Mouse (Mus musculus) stomach, embryonic 14.5 days (tissue): ENCODE results near the gene Grcc10. TPM values are rescaled to one million over a fixed set of nuclear protein-coding genes. Genes with fewer than 3 reads are reported as not detected.

ENCODE experiments used
- ATAC-seq: fragments of 200-750 bp; cut with Nextera tagmentation; 2 replicates; pipeline ENCODE4 v1.8.0; 2017; ENCODE audit warnings: low read depth, moderate TSS enrichment; ENCODE audit not compliant: insufficient number of reproducible peaks, insufficient read depth, low FRiP score
- H3K27ac ChIP-seq: fragments of 300-500 bp; sonication (generic); 2 replicates; pipeline ENCODE4 v1.5.1; 2014; ENCODE audit warnings: mild to moderate bottlenecking, low read length, moderate library complexity, mixed read lengths
- H3K27me3 ChIP-seq: fragments of 300-500 bp; sonication (generic); 2 replicates; pipeline ENCODE4 v1.6.1; 2014; ENCODE audit warnings: low read length, control low read depth, mixed read lengths; ENCODE audit not compliant: control insufficient read depth, insufficient read depth
- H3K36me3 ChIP-seq: fragments of 300-500 bp; sonication (generic); 2 replicates; pipeline ENCODE4 v1.6.1; 2014; ENCODE audit warnings: mild to moderate bottlenecking, control low read depth, low read length, moderate library complexity, mixed read lengths; ENCODE audit not compliant: control insufficient read depth, insufficient read depth
- H3K4me1 ChIP-seq: fragments of 300-500 bp; sonication (generic); 2 replicates; pipeline ENCODE4 v1.6.1; 2014; ENCODE audit warnings: low read length, control low read depth, mixed read lengths; ENCODE audit not compliant: control insufficient read depth, insufficient read depth
- H3K4me2 ChIP-seq: fragments of 300-500 bp; sonication (generic); replicated peaks from 2 replicates; pipeline ENCODE4 v1.6.1; 2014; ENCODE audit warnings: low read depth, low read length, control low read depth
- H3K4me3 ChIP-seq: fragments of 300-500 bp; sonication (generic); 2 replicates; pipeline ENCODE4 v1.5.1; 2014; ENCODE audit warnings: low read depth, low read length, control low read depth
- H3K9ac ChIP-seq: fragments of 300-500 bp; sonication (generic); replicated peaks from 2 replicates; pipeline ENCODE4 v1.6.1; 2014; ENCODE audit warnings: low read depth, mild to moderate bottlenecking, control low read depth, low read length, moderate library complexity, mixed read lengths
- H3K9me3 ChIP-seq: fragments of 300-500 bp; sonication (generic); 2 replicates; pipeline ENCODE4 v1.6.1; 2016; ENCODE audit warnings: low read depth, low read length, control low read depth; ENCODE audit not compliant: control insufficient read depth
- WGBS: fragments of 180-500 bp; shearing (Covaris S2); extraction: QIAGEN DNeasy Blood & Tissue Kit; methylation state at CpG from one replicate; pipeline ENCODE4 v1.1.7; 2014; 5-methylcytosine and 5-hydroxymethylcytosine counted together
- polyA plus RNA-seq: library from polyadenylated mRNA; unstranded; fragments of >200 nt; fragmentation: Nextera tagmentation; extraction: Ambion mirVana; gene quantifications from 2 replicates; pipeline ENCODE4 v1.2.1, GENCODE M21; 2014

Grcc10 gene
- polyA plus RNA-seq, 1 experiment from 2014 or later: 505 TPM

DNA sequence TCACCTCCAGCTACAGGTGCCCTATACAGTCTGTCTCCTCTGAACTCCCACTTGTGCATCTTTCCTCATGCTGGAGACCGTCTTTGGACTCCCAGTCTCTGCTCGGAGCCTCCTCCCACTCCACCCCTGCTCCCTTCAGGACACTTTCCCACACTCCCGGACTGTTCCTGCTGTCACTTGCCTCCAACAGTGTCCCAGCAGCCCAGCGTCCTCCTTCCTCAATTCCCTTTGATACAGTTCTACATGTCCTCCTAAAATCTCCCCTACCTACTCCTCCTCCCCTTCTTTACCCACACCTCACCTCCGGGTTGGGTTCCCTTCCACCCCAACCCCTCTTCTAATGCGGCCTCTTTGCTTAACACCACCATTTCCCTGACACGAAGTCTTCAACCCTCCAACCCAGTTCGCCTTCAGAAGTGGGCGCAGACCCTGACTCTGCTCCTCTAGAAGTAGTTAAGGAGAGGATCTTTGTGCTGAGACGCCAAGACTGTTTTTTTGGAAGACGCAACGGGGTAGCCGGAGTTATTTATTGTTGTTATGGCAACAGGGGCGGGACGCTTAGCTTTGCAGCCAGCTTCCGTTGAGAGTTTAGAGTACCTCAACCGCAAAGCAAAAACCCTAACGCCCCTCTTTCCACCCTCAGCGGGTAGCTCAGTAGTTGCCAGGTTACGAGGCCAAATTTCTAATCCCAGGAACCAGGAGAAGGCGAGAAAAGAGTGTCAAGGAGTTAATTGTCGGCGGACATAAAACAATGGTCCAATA is 38.2 kb upstream of the Grcc10 start, which contains the start of gene Lrrc23:
TSS of gene Lrrc23 (minus strand) at position 506 of the 762 bp plus-strand sequence.
- Histone ChIP-seq H3K4me3 (peak within 1 kb of the TSS; percentile 21), H3K27ac (no peak within 1 kb of the TSS), H3K9ac (no peak within 1 kb of the TSS), H3K4me2 (peak within 1 kb of the TSS; percentile 50), H3K27me3 (no peaks in the 10 kb centered on the region), H3K36me3 (no peaks in the 10 kb centered on the region), H3K4me1 (0 out of 2 replicates have a peak, but pooled peaks cover 3% of the 10 kb centered on the region), H3K9me3 (no peaks in the 10 kb centered on the region)
- no peak; the same call in 1 of the 2 replicates for ATAC-seq
- 3% methylated on average over 23 of the region's 23 CpGs for WGBS

DNA sequence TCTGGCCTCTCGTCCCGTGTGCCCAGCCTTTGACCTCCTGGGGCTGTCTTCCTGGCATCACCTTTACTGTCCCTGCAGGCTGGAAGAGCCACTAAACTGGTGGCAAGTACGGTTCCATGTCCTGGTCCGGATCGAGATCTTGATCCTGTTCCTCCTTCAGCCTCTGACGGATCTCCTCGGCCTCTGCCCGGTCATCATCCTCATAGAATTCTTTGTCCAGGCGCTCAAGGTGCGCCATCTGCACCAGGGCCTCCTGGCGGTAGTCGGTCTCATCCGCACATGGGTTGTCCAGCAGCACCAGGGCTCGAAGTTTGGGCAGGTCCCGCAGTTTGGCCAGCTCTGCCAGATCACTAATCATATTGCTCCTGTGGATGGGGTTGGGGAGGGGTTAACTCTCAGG is 29.3 kb upstream of the Grcc10 start:
- Histone ChIP-seq H3K9me3 (no peaks in the 10 kb centered on the region), H3K27me3 (no peaks in the 10 kb centered on the region), H3K4me2 (no peak overlapping the region), H3K4me1 (peaks cover 8% of the 10 kb centered on the region; the same call in 1 of the 2 replicates), H3K4me3 (no peak overlapping the region), H3K27ac (no peak overlapping the region), H3K36me3 (no peaks in the 10 kb centered on the region), H3K9ac (no peak overlapping the region)
- ATAC-seq: no peak
- WGBS: 84% methylated on average over 15 of the region's 15 CpGs

DNA sequence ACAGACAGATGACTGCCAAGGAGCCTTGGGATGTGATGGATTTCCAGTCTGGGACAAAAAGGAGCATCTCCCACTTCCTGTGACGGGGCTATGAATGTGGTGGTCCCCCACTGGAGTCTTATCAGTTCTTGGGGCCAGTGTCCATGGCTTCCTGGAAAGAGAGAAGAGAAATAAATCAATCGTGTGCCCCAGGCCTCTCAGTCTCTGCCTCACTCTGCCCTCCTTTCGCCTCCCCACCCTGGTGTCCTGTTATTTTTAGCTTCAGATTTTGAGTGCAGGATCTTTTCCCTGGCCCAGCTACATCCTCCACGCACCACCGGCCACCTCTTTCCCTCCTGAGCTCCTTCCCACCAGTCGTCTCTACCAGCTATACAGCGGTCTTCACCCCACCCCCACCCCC is 28.8 kb upstream of the Grcc10 start:
- Histone ChIP-seq H3K4me2 (peak overlapping the region; percentile 84; the same call in 1 of the 2 replicates), H3K27ac (no peak overlapping the region), H3K4me1 (peaks cover 8% of the 10 kb centered on the region; the same call in 1 of the 2 replicates), H3K4me3 (peak overlapping the region; percentile 48; the same call in 1 of the 2 replicates), H3K27me3 (no peaks in the 10 kb centered on the region), H3K9ac (0 out of 2 replicates have a peak overlapping the region, but pooled peaks have one; percentile 30), H3K36me3 (no peaks in the 10 kb centered on the region), H3K9me3 (no peaks in the 10 kb centered on the region)
- ATAC-seq: no peak
- WGBS: 50% methylated on average over 7 of the region's 7 CpGs

DNA sequence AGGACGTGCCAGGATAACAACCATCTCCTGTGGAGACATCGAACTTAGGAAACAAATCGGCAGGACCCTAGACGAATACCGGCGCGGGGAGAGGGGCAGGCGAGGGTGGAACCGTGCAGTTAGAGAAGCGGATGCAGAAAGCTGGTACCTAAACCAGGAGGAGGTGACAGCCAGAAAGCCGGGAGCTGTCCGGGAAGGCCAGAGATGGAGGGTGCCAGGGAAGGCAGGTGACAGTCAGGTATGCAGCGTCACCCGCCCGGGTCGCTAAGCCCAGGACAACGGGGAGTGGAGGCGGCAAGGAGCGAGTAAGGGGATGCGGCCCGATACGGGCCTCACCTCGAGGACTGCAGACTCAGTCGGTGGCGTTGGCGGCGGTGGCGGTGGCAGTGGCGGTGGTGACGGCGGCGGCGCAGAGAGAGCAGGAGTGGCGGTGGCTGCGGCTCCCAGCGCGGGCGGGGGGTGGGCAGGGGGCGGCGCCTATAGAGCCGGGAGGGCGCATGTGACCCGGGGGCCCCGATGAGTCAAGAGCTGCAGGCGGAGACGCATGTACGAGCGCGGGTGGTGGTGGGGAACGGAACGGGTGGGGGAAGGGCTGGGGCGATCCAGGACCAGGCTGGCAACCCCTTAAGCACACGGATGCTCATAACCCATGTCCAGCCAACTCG is 28.1 kb upstream of the Grcc10 start, which contains the start of gene Eno2:
TSS of gene Eno2 (minus strand) at position 573 of the 665 bp plus-strand sequence.
- H3K4me1 ChIP-seq: peaks cover 8% of the 10 kb centered on the region; the same call in 1 of the 2 replicates
- no peaks in the 10 kb centered on the region for H3K27me3 ChIP-seq
- no peaks in the 10 kb centered on the region for H3K9me3 ChIP-seq
- peak within 1 kb of the TSS; percentile 48 for H3K4me3 ChIP-seq
- peak within 1 kb of the TSS; percentile 84 for H3K4me2 ChIP-seq
- H3K36me3 ChIP-seq: no peaks in the 10 kb centered on the region
- peak; percentile 68 for ATAC-seq
- WGBS: under 1% methylated on average over 49 of the region's 54 CpGs
- 0 out of 2 replicates have a peak within 1 kb of the TSS, but pooled peaks have one; percentile 30 for H3K9ac ChIP-seq
- H3K27ac ChIP-seq: no peak within 1 kb of the TSS

DNA sequence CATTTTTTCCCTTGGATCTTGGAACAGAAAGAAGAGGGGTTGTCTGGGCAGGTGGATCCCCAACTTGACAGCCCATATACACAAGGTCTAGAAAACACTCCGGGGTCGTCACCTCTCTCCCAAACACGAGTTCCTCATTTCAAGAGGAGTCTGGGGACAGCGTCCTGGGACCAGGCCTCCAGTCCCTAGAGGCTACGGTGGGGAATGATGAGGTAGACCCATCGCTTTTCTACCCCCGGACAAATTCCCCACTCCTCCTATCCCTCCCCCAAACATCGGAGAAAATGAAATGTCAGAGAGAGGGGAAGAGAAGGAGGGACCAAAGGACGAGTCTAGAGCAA is 27.5 kb upstream of the Grcc10 start:
- peaks cover 8% of the 10 kb centered on the region; the same call in 1 of the 2 replicates for H3K4me1 ChIP-seq
- no peaks in the 10 kb centered on the region for H3K27me3 ChIP-seq
- H3K4me3 ChIP-seq: peak overlapping the region; percentile 48
- ATAC-seq: no peak
- H3K36me3 ChIP-seq: no peaks in the 10 kb centered on the region
- WGBS: 6% methylated on average over 9 of the region's 9 CpGs
- H3K9me3 ChIP-seq: no peaks in the 10 kb centered on the region
- peak overlapping the region; percentile 84 for H3K4me2 ChIP-seq
- H3K9ac ChIP-seq: 0 out of 2 replicates have a peak overlapping the region, but pooled peaks have one; percentile 8
- H3K27ac ChIP-seq: no peak overlapping the region

DNA sequence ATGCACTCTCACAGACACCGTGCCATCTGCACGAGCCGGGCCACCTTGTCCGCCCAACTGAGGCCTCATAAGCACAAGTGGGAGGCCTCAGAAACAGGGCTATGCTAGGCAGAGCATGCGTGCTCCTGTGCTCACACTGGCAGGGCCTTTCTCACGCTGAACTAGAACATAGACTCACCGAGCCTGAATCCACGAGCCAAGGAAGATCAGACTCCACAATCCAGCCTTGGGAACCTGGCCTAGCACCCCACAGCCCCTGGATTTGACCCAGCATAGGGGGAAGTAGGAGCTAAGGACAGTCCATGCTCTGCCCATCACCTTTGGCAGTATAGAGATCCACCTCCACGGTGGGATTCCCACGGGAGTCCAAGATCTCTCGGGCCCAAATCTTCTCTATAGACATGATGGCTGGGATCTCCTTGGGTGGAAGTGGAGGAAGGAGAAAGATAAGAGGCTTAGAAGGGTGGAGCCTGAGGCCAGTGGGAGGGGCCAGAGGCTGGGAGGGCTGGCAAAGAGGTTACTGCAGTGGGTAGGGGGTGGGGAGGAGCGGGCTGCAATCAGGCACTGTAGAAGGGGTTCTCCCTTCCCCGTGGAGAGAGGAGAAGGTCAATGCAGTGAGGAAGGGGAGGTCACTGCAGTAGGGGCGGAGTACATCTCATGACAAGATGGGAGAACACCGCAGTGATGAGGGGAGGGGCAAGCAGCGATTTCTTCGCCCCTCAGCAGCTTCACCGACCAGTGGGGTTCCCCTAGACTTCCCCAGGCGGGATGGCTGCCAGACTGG is 26.9 kb upstream of the Grcc10 start:
- Histone ChIP-seq H3K9me3 (no peaks in the 10 kb centered on the region), H3K27me3 (no peaks in the 10 kb centered on the region), H3K9ac (no peak overlapping the region), H3K36me3 (no peaks in the 10 kb centered on the region), H3K4me1 (peaks cover 8% of the 10 kb centered on the region; the same call in 1 of the 2 replicates), H3K4me2 (peak overlapping the region; percentile 84), H3K27ac (no peak overlapping the region), H3K4me3 (peak overlapping the region; percentile 48)
- 32% methylated on average over 18 of the region's 19 CpGs for WGBS
- ATAC-seq: peak; percentile 24

DNA sequence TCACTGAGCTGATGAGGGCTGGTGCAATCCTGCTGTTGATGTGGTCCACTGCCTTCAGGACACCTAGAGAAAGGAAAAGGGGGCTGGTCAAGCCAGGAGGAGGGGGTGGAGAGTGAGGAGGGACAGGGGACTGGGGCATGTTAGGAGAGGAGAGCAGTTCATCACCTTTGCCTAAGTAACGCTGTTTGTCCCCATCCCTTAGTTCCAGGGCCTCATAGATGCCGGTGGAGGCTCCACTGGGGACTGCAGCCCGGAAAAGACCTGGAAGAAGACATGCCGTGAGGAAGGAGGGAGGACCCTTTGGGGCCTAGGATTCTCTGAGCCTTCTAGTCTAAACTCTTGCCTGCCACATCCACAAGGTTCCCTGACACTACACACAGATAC is 26.4 kb upstream of the Grcc10 start:
- H3K9me3 ChIP-seq: no peaks in the 10 kb centered on the region
- WGBS: 52% methylated on average over 4 of the region's 4 CpGs
- peaks cover 8% of the 10 kb centered on the region; the same call in 1 of the 2 replicates for H3K4me1 ChIP-seq
- no peak overlapping the region for H3K27ac ChIP-seq
- no peak overlapping the region for H3K4me2 ChIP-seq
- no peaks in the 10 kb centered on the region for H3K27me3 ChIP-seq
- no peak overlapping the region for H3K9ac ChIP-seq
- no peak for ATAC-seq
- H3K36me3 ChIP-seq: no peaks in the 10 kb centered on the region
- no peak overlapping the region for H3K4me3 ChIP-seq

DNA sequence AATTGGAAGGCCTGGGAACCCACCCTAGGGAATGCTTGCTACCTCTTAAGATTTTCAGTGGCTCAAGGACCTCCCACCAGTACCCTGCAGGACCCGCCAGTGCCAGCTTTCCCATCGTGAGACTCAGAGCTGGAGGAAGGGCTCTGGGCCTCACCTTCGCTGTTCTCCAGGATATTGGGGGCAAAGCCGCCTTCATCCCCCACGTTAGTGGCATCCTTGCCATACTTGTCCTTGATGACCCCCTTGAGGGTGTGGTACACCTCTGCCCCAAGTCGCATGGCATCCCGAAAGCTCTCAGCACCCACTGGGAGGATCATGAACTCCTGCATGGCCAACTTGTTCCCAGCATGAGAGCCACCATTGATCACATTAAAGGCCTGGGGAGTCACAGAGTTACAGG is 24.8 kb upstream of the Grcc10 start:
- no peak overlapping the region for H3K27ac ChIP-seq
- no peak overlapping the region for H3K9ac ChIP-seq
- H3K27me3 ChIP-seq: no peaks in the 10 kb centered on the region
- H3K4me2 ChIP-seq: no peak overlapping the region
- H3K9me3 ChIP-seq: no peaks in the 10 kb centered on the region
- 89% methylated on average over 7 of the region's 7 CpGs for WGBS
- peaks cover 8% of the 10 kb centered on the region; the same call in 1 of the 2 replicates for H3K4me1 ChIP-seq
- no peak for ATAC-seq
- no peak overlapping the region for H3K4me3 ChIP-seq
- H3K36me3 ChIP-seq: no peaks in the 10 kb centered on the region
